In the genomic region with DNA sequence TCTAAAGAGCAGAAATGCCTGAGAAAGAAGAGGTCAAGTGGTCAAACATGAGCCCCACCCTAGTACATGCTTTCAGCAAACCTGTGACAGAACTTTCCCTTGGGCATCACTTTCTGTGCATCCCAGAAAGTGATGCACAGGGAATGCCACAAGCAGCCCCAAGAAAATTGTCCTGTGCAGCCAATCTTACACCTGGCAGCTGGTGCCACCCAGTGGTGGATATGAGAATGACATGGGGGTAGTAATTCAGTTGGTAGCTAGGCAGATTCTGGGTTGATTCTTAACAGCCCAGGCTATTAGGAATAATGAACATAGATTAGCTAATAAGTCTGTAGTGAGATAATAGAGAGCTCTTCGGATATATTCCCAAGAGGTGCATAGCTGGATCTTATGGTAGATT, we compare ENCODE assay signal across 8 mouse cellular contexts.
DNase-seq lines count a peak whose midpoint lies in the region; ATAC-seq and TF ChIP-seq lines count a peak whose summit lies in the region.

No protein-coding gene starts in this region.

- ATAC-seq in neural tube, embryonic 15.5 days (ENCODE audit: low FRiP score), result no peak
- no peak for ATAC-seq in limb, embryonic 14.5 days (ENCODE audit: low FRiP score, low read depth)

- H3K27me3 ChIP-seq in neural tube, embryonic 15.5 days (replicated peaks), result no peaks in the 10 kb centered on the region
- H3K27me3 ChIP-seq in limb, embryonic 14.5 days (ENCODE audit: control insufficient read depth, insufficient read depth, low read length), result no peaks in the 10 kb centered on the region

- peak; percentile 72 for DNase-seq in neural tube, embryonic 10.5 days (ENCODE audit: extremely low spot score, low spot score)
- peak; percentile 58 for DNase-seq in cerebellum, adult 11-12 months
- peak; percentile 22 to 63 for DNase-seq in frontal cortex, postnatal 10 days (ENCODE audit: low spot score in 2 of 2)
- peak; percentile 64 for DNase-seq in kidney, adult 9 months
- DNase-seq in limb, embryonic 14.5 days (ENCODE audit: low spot score), result peak; percentile 59
- DNase-seq in ovary, postnatal 36 days (ENCODE audit: low spot score), result peak; percentile 60
- DNase-seq in thymus, postnatal 36 days, result peak; percentile 31 to 52

- no peaks in the 10 kb centered on the region for H3K9me3 ChIP-seq in neural tube, embryonic 15.5 days (replicated peaks)
- H3K9me3 ChIP-seq in limb, embryonic 14.5 days (ENCODE audit: control insufficient read depth, low read length), result 0 out of 2 replicates have a peak, but pooled peaks cover 3% of the 10 kb centered on the region

- H3K36me3 ChIP-seq in neural tube, embryonic 15.5 days, result no peaks in the 10 kb centered on the region
- H3K36me3 ChIP-seq in limb, embryonic 14.5 days (ENCODE audit: control insufficient read depth, insufficient read depth, low read length), result no peaks in the 10 kb centered on the region

- H3K4me2 ChIP-seq in neural tube, embryonic 15.5 days, result no peak overlapping the region
- H3K4me2 ChIP-seq in limb, embryonic 14.5 days (replicated peaks; ENCODE audit: low read depth, low read length, severe bottlenecking), result no peak overlapping the region

- no peaks in the 10 kb centered on the region for H3K4me1 ChIP-seq in neural tube, embryonic 15.5 days
- H3K4me1 ChIP-seq in limb, embryonic 14.5 days (ENCODE audit: control insufficient read depth, insufficient read depth, low read length), result no peaks in the 10 kb centered on the region

- TF ChIP-seq POLR2A in limb, embryonic 14.5 days (IDR thresholded peaks at IDR 0.05; ENCODE audit: borderline replicate concordance, extremely low read depth, insufficient read depth, insufficient read length), result no peak

- H3K9ac ChIP-seq in neural tube, embryonic 15.5 days (replicated peaks), result no peak overlapping the region
- H3K9ac ChIP-seq in limb, embryonic 14.5 days (ENCODE audit: low read depth, low read length, severe bottlenecking), result no peak overlapping the region

- 6% methylated on average over 1 of the region's 1 CpGs for WGBS in neural tube, embryonic 15.5 days
- 6% methylated on average over 1 of the region's 1 CpGs for WGBS in limb, embryonic 14.5 days

- H3K27ac ChIP-seq in neural tube, embryonic 15.5 days (replicated peaks), result no peak overlapping the region
- H3K27ac ChIP-seq in limb, embryonic 14.5 days (replicated peaks; ENCODE audit: low read depth, low read length), result no peak overlapping the region

- no peak overlapping the region for H3K4me3 ChIP-seq in neural tube, embryonic 15.5 days (replicated peaks)
- no peak overlapping the region for H3K4me3 ChIP-seq in limb, embryonic 14.5 days (replicated peaks; ENCODE audit: low read length)
